Mouse (Mus musculus) adrenal gland (tissue): ENCODE data around the gene Adgrb2.

Experiments
- intact Hi-C: fragments of 180-260 bp; cut with DNase I; formaldehyde crosslinking; loops from one replicate; pipeline ENCODE4 v1.15.1; 2025

Gene Adgrb2

GRCm38 (mm10) chr4:130031146-130031545, 46.5 kb downstream of the Adgrb2 start:
- intact Hi-C loops: loop anchor here (5.0 kb wide), 1 partner anchor 39 kb away; no protein-coding TSS in a partner anchor

GRCm38 (mm10) chr4:130033496-130033895, 48.8 kb downstream of the Adgrb2 start:
- intact Hi-C loops: loop anchor here (5.0 kb wide), 1 partner anchor 41 kb away; no protein-coding TSS in a partner anchor

GRCm38 (mm10) chr4:130036112-130036511, 51.4 kb downstream of the Adgrb2 start:
- intact Hi-C loops: loop anchor here (2.0 to 5.0 kb wide), 2 partner anchors 51 to 151 kb away; no protein-coding TSS in a partner anchor

- intact Hi-C loops: loop anchor here (2.0 to 5.0 kb wide), 2 partner anchors 50 to 151 kb away; no protein-coding TSS in a partner anchor
Observed at GRCm38 (mm10) chr4:130036573-130037401, 52.1 kb downstream of the Adgrb2 start.

GRCm38 (mm10) chr4:130039351-130039750, 54.7 kb downstream of the Adgrb2 start:
- intact Hi-C loops: loop anchor here (5.0 kb wide), 1 partner anchor 148 kb away; no protein-coding TSS in a partner anchor

GRCm38 (mm10) chr4:130041076-130041475, 56.4 kb downstream of the Adgrb2 start:
- intact Hi-C loops: no loop called here

- intact Hi-C loops: no loop called here
Observed at GRCm38 (mm10) chr4:130044211-130044610, 59.5 kb downstream of the Adgrb2 start.

- intact Hi-C loops: no loop called here
Observed at GRCm38 (mm10) chr4:130045609-130046008, 60.9 kb downstream of the Adgrb2 start.

GRCm38 (mm10) chr4:130047331-130048202, 62.9 kb downstream of the Adgrb2 start, which contains the start of gene Col16a1:
TSS of gene Col16a1 (plus strand) at chr4:130047840.
- intact Hi-C loops: no loop called here

- intact Hi-C loops: no loop called here
Observed at GRCm38 (mm10) chr4:130048203-130048479, 63.5 kb downstream of the Adgrb2 start.

GRCm38 (mm10) chr4:130050056-130050824, 65.6 kb downstream of the Adgrb2 start:
- intact Hi-C loops: no loop called here

- intact Hi-C loops: no loop called here
Observed at GRCm38 (mm10) chr4:130052283-130052682, 67.6 kb downstream of the Adgrb2 start.

GRCm38 (mm10) chr4:130053111-130053510, 68.4 kb downstream of the Adgrb2 start:
- intact Hi-C loops: no loop called here

- intact Hi-C loops: no loop called here
Observed at GRCm38 (mm10) chr4:130054727-130055126, 70.1 kb downstream of the Adgrb2 start.

GRCm38 (mm10) chr4:130055160-130056010, 70.7 kb downstream of the Adgrb2 start:
- intact Hi-C loops: no loop called here

GRCm38 (mm10) chr4:130056011-130056322, 71.3 kb downstream of the Adgrb2 start:
- intact Hi-C loops: no loop called here

GRCm38 (mm10) chr4:130056471-130056870, 71.8 kb downstream of the Adgrb2 start:
- intact Hi-C loops: no loop called here

- intact Hi-C loops: no loop called here
Observed at GRCm38 (mm10) chr4:130060937-130061336, 76.3 kb downstream of the Adgrb2 start.

GRCm38 (mm10) chr4:130063191-130063590, 78.5 kb downstream of the Adgrb2 start:
- intact Hi-C loops: no loop called here

GRCm38 (mm10) chr4:130066816-130067215, 82.1 kb downstream of the Adgrb2 start:
- intact Hi-C loops: no loop called here
